Mouse (Mus musculus) central nervous system, embryonic 18 days (tissue): Measurements from ENCODE around the gene Tex101. TPM values are rescaled to one million over a fixed set of nuclear protein-coding genes. Genes with fewer than 3 reads are reported as not detected.

Experiments
- polyA plus RNA-seq: library from polyadenylated mRNA; depleted of rRNA; stranded (reverse); fragments of >200 nt; gene quantifications from 2 replicates; pipeline ENCODE4 v1.2.3, GENCODE M21; 2012; rRNA removed

Gene Tex101
- not detected in 2 replicates for polyA plus RNA-seq

GRCm38 (mm10) chr7:24676575-24676974 is at the start of gene Tex101:
Tex101 (minus strand) TSS chr7:24676675.

GRCm38 (mm10) chr7:24708832-24709292 is 32.4 kb upstream of the Tex101 start, which contains the start of gene BC049730:
BC049730 (plus strand) TSS chr7:24709242.

GRCm38 (mm10) chr7:24636264-24636663 is 40.2 kb downstream of the Tex101 start, which contains the start of gene Lypd3:
Lypd3 (plus strand) TSS chr7:24636550.

Other genes with a start within 250 kb of the Tex101 start
- 0.03 TPM in 1 of 2 replicates, not detected in the other for gene Irgc1, start 224.4 kb downstream of the Tex101 start, polyA plus RNA-seq
- 2.1 and 2.9 TPM in 2 replicates for gene Plaur, start 214.2 kb downstream of the Tex101 start, polyA plus RNA-seq
- 224 and 262 TPM in 2 replicates for gene Cadm4, start 194.7 kb downstream of the Tex101 start, polyA plus RNA-seq
- gene Zfp428, start 169.7 kb downstream of the Tex101 start, polyA plus RNA-seq, result 251 and 296 TPM in 2 replicates
- not detected in 2 replicates for gene AC161166.1, start 164.2 kb downstream of the Tex101 start, polyA plus RNA-seq
- 49.9 and 58.8 TPM in 2 replicates for gene Irgq, start 146.0 kb downstream of the Tex101 start, polyA plus RNA-seq
- 0.35 and 0.45 TPM in 2 replicates for gene Pinlyp, start 130.6 kb downstream of the Tex101 start, polyA plus RNA-seq
- 55.1 and 55.5 TPM in 2 replicates for gene Xrcc1, start 130.4 kb downstream of the Tex101 start, polyA plus RNA-seq
- gene Ethe1, start 89.1 kb downstream of the Tex101 start, polyA plus RNA-seq, result 25.1 and 27.8 TPM in 2 replicates
- gene Zfp575, start 89.0 kb downstream of the Tex101 start, polyA plus RNA-seq, result 6.4 and 9.3 TPM in 2 replicates
- gene Phldb3, start 65.9 kb downstream of the Tex101 start, polyA plus RNA-seq, result 0.12 and 0.34 TPM in 2 replicates
- 0.72 and 3.7 TPM in 2 replicates for gene Lypd3, start 40.1 kb downstream of the Tex101 start, polyA plus RNA-seq
- gene BC049730, start 32.6 kb upstream of the Tex101 start, polyA plus RNA-seq, result not detected in 2 replicates
- gene Gm4763, start 50.2 kb upstream of the Tex101 start, polyA plus RNA-seq, result not detected in 2 replicates
- 0.18 and 0.32 TPM in 2 replicates for gene Cd177, start 83.6 kb upstream of the Tex101 start, polyA plus RNA-seq
- 0.20 and 0.23 TPM in 2 replicates for gene Ceacam10, start 100.5 kb upstream of the Tex101 start, polyA plus RNA-seq
- 47.0 and 56.8 TPM in 2 replicates for gene Gm9844, start 185.5 kb upstream of the Tex101 start, polyA plus RNA-seq
- 0.13 and 0.15 TPM in 2 replicates for gene Lypd4, start 193.3 kb upstream of the Tex101 start, polyA plus RNA-seq
- 0.19 and 0.25 TPM in 2 replicates for gene Dmrtc2, start 193.4 kb upstream of the Tex101 start, polyA plus RNA-seq
- 728 and 729 TPM in 2 replicates for gene Rps19, start 207.7 kb upstream of the Tex101 start, polyA plus RNA-seq
- 0.49 and 0.56 TPM in 2 replicates for gene Cd79a, start 220.7 kb upstream of the Tex101 start, polyA plus RNA-seq
- gene Arhgef1, start 226.2 kb upstream of the Tex101 start, polyA plus RNA-seq, result 197 and 214 TPM in 2 replicates